Mouse (Mus musculus) brown adipose tissue, adult 24 weeks (tissue): Measurements from ENCODE around the gene Gm13090. TPM values are rescaled to one million over a fixed set of nuclear protein-coding genes. Genes with fewer than 3 reads are reported as not detected.

Experiments
- H3K27ac ChIP-seq: fragments of 200-500 bp; replicated peaks from 2 replicates; pipeline ENCODE4 v1.5.1; 2012; ENCODE audit warnings: low read depth, mild to moderate bottlenecking, low read length
- H3K4me1 ChIP-seq: fragments of 200-500 bp; 2 replicates; pipeline ENCODE4 v1.6.1; 2012; ENCODE audit warnings: low read length, mixed read lengths; ENCODE audit not compliant: control insufficient read depth, insufficient read depth, insufficient read length
- H3K4me3 ChIP-seq: fragments of 200-500 bp; 2 replicates; pipeline ENCODE4 v1.5.1; 2012; ENCODE audit warnings: low read depth, mild to moderate bottlenecking, low read length, moderate library complexity; ENCODE audit not compliant: insufficient read depth
- polyA plus RNA-seq: library from polyadenylated mRNA; stranded (reverse); fragments of >200 nt; gene quantifications from 2 replicates; pipeline ENCODE4 v1.2.4, GENCODE M21; 2012; ENCODE audit not compliant: missing spikeins, insufficient read depth, insufficient read length

The Gm13090 gene
- polyA plus RNA-seq, 1 experiment, result not detected

- Histone ChIP-seq H3K4me1 (no peaks in the 10 kb centered on the region), H3K27ac (no peak overlapping the region), H3K4me3 (no peak overlapping the region)
These were observed 8.0 kb upstream of the Gm13090 start for GRCm38 (mm10) chr4:151081355-151081754.

GRCm38 (mm10) chr4:151081977-151082376, 7.4 kb upstream of the Gm13090 start:
- Histone ChIP-seq H3K4me1 (no peaks in the 10 kb centered on the region), H3K4me3 (no peak overlapping the region), H3K27ac (no peak overlapping the region)

GRCm38 (mm10) chr4:151083027-151083426, 6.3 kb upstream of the Gm13090 start:
- H3K4me3 ChIP-seq, result no peak overlapping the region
- no peak overlapping the region for H3K27ac ChIP-seq
- H3K4me1 ChIP-seq, result no peaks in the 10 kb centered on the region

- Histone ChIP-seq H3K4me3 (no peak overlapping the region), H3K27ac (no peak overlapping the region), H3K4me1 (no peaks in the 10 kb centered on the region)
These were observed 2.0 kb upstream of the Gm13090 start for GRCm38 (mm10) chr4:151087358-151087757.

- Histone ChIP-seq H3K27ac (no peak overlapping the region), H3K4me1 (no peaks in the 10 kb centered on the region)
These were observed 551 bp upstream of the Gm13090 start for GRCm38 (mm10) chr4:151088819-151089218.

GRCm38 (mm10) chr4:151095207-151095606, 5.8 kb downstream of the Gm13090 start:
- no peak overlapping the region for H3K27ac ChIP-seq

More at GRCm38 (mm10) chr4:151088819-151089218, 551 bp upstream of the Gm13090 start:
- no peak overlapping the region for H3K4me3 ChIP-seq

GRCm38 (mm10) chr4:151096334-151097103, 7.1 kb downstream of the Gm13090 start:
- Histone ChIP-seq H3K27ac (no peak overlapping the region), H3K4me1 (no peaks in the 10 kb centered on the region), H3K4me3 (no peak overlapping the region)

More at GRCm38 (mm10) chr4:151095207-151095606, 5.8 kb downstream of the Gm13090 start:
- H3K4me3 ChIP-seq, result no peak overlapping the region
- H3K4me1 ChIP-seq, result no peaks in the 10 kb centered on the region

GRCm38 (mm10) chr4:151097104-151097438, 7.7 kb downstream of the Gm13090 start:
- Histone ChIP-seq H3K27ac (no peak overlapping the region), H3K4me1 (no peaks in the 10 kb centered on the region), H3K4me3 (no peak overlapping the region)

GRCm38 (mm10) chr4:151103646-151104045, 14.3 kb downstream of the Gm13090 start:
- peaks cover 2% of the 10 kb centered on the region; the same call in 1 of the 2 replicates for H3K4me1 ChIP-seq
- H3K4me3 ChIP-seq, result no peak overlapping the region
- no peak overlapping the region for H3K27ac ChIP-seq

GRCm38 (mm10) chr4:151104147-151104546, 14.8 kb downstream of the Gm13090 start:
- H3K27ac ChIP-seq, result no peak overlapping the region
- no peak overlapping the region for H3K4me3 ChIP-seq

GRCm38 (mm10) chr4:151105886-151106285, 16.5 kb downstream of the Gm13090 start:
- H3K27ac ChIP-seq, result no peak overlapping the region

More at GRCm38 (mm10) chr4:151104147-151104546, 14.8 kb downstream of the Gm13090 start:
- peaks cover 2% of the 10 kb centered on the region; the same call in 1 of the 2 replicates for H3K4me1 ChIP-seq

GRCm38 (mm10) chr4:151106468-151106867, 17.1 kb downstream of the Gm13090 start:
- Histone ChIP-seq H3K27ac (no peak overlapping the region), H3K4me3 (no peak overlapping the region), H3K4me1 (peaks cover 2% of the 10 kb centered on the region; the same call in 1 of the 2 replicates)

More at GRCm38 (mm10) chr4:151105886-151106285, 16.5 kb downstream of the Gm13090 start:
- H3K4me1 ChIP-seq, result peaks cover 2% of the 10 kb centered on the region; the same call in 1 of the 2 replicates
- no peak overlapping the region for H3K4me3 ChIP-seq

GRCm38 (mm10) chr4:151107131-151108001, 18.0 kb downstream of the Gm13090 start:
- no peak overlapping the region for H3K27ac ChIP-seq
- H3K4me3 ChIP-seq, result peak overlapping the region; percentile 55
- peaks cover 2% of the 10 kb centered on the region; the same call in 1 of the 2 replicates for H3K4me1 ChIP-seq

GRCm38 (mm10) chr4:151108028-151108771, 18.8 kb downstream of the Gm13090 start:
- Histone ChIP-seq H3K4me1 (peaks cover 2% of the 10 kb centered on the region; the same call in 1 of the 2 replicates), H3K4me3 (peak overlapping the region; percentile 55), H3K27ac (no peak overlapping the region)
